Mouse (Mus musculus) C3H10T1/2 (cell line): Measurements from ENCODE around the gene Cpt1a. TPM values are rescaled to one million over a fixed set of nuclear protein-coding genes. Genes with fewer than 3 reads are reported as not detected.

Experiments used
- polyA plus RNA-seq, 2 experiments: library from polyadenylated mRNA; unstranded; fragments of >200 nt; fragmentation: generic; extraction: Trizol; gene quantifications; one replicate each; pipeline ENCODE4 v1.2.1; 2012; ENCODE audit warnings: missing spikeins in 2 of 2

Cpt1a gene
- 10 to 100 TPM in 1 of 2 experiments, 1 to 10 TPM in 1; 6.4 to 52.6 TPM for polyA plus RNA-seq

DNA sequence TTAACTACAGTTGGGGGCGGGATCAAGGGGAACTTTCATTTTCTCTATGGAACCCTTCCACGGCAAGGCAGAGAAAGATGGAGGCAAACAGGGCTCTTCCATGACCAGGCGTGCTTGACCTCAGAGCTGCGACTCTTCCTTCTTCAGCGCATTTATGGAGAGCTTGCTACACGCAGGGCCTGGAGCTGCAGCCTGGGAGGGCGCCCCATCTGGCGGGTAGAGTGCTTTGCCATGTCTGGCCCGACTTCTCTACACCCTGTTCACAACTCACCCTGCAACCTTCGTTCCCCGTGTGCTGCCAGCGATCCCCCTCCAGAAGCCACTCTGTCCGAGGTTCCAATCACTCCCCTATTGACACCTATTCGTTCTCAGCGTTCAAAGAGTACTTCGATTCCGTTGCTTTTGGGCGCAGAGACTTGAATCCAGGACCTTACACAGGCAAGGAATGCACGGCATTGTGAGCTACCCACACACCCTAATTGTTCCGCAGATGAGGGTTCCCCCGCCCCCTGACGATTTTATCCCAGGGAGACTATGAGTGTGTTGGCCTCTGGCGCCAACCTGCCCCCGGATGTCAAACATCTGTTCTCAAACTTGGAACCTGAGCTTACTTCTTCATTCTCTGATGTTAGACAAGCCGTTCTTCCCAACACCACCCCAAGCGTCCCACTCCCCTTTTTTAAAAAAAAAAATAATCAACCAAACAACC is at the start of gene Cpt1a:
Gene Cpt1a, plus strand, starts transcription at position 74 of the 709 bp plus-strand sequence.

DNA sequence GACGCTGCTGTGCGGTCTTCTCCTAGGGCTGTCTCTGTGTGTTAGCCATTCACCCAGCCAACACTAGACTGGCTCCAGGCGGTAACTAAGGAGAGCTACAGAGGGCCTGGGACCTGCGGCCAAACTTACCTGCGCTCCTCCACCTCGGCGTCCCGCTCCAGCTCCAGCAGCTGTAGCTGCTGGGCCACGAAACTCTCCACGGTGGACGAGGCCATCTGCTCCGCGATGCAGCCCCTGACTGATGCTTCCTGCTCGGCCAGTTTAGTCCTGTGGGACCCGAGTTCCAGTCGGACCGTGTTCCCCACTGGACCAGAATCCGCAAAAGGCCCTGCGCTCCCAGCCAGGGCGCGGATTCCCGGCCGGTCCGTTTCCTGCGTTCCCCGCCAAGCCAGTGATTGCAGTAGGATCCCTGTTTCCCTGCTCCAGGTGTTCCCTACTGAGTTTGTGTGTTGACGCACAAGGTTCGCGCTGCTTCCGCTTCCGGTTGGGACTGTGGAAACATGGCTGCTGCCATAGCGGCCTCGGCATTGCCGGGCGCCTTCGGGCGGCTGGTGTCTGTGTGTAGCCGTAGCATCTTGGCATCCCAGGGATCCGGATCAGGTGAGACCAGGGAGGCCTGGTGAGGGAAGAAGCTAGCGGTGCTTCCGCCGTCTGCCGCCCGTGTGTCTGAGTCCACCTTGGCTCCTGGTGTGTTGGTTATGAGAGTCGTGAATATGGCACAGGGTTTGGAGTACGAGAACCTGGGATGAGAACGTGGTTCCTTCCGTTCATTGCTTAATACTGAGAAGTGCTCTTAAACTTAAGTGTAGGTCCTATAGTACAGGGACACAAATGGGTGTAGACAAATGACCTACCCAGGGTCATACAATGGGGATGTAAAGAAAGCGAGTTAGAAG is 39.3 kb upstream of the Cpt1a start, which contains the start of the genes Mrpl21 and Ighmbp2:
Gene Mrpl21, plus strand, starts transcription at position 330 of the 896 bp plus-strand sequence.
Gene Ighmbp2, minus strand, starts transcription at position 446 of the 896 bp plus-strand sequence.

DNA sequence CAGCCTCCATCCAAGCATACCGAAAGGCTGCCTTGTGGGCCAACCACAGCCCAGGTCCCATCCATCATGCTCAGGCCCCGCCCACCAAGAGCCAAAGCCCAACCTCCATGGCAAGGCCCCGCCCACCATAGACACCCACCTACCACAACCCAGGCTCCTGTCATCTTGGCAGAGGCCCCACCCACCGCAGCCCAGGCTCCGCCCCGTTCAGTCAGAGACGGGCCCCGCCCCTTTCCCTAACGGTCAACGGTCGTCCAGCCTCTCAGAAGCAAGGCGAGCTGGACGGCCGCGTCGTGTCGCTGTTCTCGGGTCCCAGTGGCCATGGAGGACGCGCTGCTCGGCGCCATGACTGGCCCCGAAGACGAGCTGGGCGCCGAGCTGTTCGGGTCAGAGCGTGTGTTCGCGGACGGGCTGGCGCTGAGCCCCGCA is 66.5 kb downstream of the Cpt1a start, which contains the start of gene Tesmin:
Gene Tesmin, plus strand, starts transcription at position 229 of the 429 bp plus-strand sequence.

DNA sequence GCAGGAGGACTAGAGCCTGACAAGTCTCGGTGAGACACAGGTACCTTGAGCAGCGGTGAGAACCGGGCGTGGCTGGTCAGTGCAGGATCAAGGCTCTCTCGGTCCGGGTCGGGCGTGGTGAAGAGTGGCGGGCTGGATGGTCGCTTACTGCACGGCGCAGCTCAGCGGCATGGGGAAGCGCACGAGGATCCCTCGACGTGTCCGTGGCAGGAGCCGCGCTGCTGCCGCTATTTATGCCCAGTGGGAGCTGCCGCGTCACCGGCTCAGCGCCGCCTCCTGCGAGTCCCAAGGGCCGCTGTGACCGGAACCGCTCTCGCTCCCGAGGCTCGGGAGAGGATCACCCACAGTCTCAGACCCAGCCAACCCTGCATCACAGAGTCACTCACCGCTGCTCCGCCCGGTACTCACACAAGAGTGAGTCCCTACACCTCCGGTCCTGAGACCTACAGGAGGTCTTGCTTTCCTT is 92.2 kb downstream of the Cpt1a start, which contains the start of gene Gal:
Gene Gal, minus strand, starts transcription at position 277 of the 466 bp plus-strand sequence.

Other genes starting within 250 kb of the Cpt1a start
- 10 to 100 TPM; 47.8 to 86.3 TPM for gene Mrpl21, start 39.4 kb upstream of the Cpt1a start, polyA plus RNA-seq
- 1 to 10 TPM; 2.8 to 8.4 TPM for gene Ighmbp2, start 39.3 kb upstream of the Cpt1a start, polyA plus RNA-seq
- under 1 TPM; 0.04 to 0.34 TPM for gene Tesmin, start 66.5 kb downstream of the Cpt1a start, polyA plus RNA-seq
- gene Gal, start 92.2 kb downstream of the Cpt1a start, polyA plus RNA-seq, result not detected